Mouse (Mus musculus) kidney, adult 18-20 months (tissue): Measurements from ENCODE around the gene Spns1.
"Not testable (repeated sequence)": the region's sequence is repeated elsewhere in the genome, so short reads cannot be mapped to it uniquely, and the experiment has no call there.

Experiments used
- DNase-seq: peaks from one replicate; pipeline ENCODE4 v3.0.0; 2021

Spns1 gene

GRCm38 (mm10) chr7:126377278-126378158 is at the start of gene Spns1:
Spns1 (minus strand) TSS chr7:126377450.
- DNase-seq, result peak; percentile 97

- DNase-seq, result no peak
Observed at GRCm38 (mm10) chr7:126424161-126424560, 46.9 kb upstream of the Spns1 start.

- no peak for DNase-seq
Observed at GRCm38 (mm10) chr7:126421756-126422155, 44.5 kb upstream of the Spns1 start.

GRCm38 (mm10) chr7:126418496-126418895 is 41.2 kb upstream of the Spns1 start:
- no peak for DNase-seq

GRCm38 (mm10) chr7:126417606-126418005 is 40.4 kb upstream of the Spns1 start:
- DNase-seq, result no peak

- DNase-seq, result no peak
Observed at GRCm38 (mm10) chr7:126417045-126417444, 39.8 kb upstream of the Spns1 start.

GRCm38 (mm10) chr7:126416615-126417014 is 39.4 kb upstream of the Spns1 start:
- DNase-seq, result no peak

- no peak for DNase-seq
Observed at GRCm38 (mm10) chr7:126414725-126415124, 37.5 kb upstream of the Spns1 start, which contains the start of gene Cd19. Cd19 (minus strand) TSS chr7:126414889.

- DNase-seq, result no peak
Observed at GRCm38 (mm10) chr7:126411061-126411460, 33.8 kb upstream of the Spns1 start.

- no peak for DNase-seq
Observed at GRCm38 (mm10) chr7:126408686-126409085, 31.4 kb upstream of the Spns1 start.

GRCm38 (mm10) chr7:126402518-126402917 is 25.3 kb upstream of the Spns1 start:
- DNase-seq, result not testable (repeated sequence)

- peak; percentile 84 for DNase-seq
Observed at GRCm38 (mm10) chr7:126399548-126399947, 22.3 kb upstream of the Spns1 start.

- DNase-seq, result no peak
Observed at GRCm38 (mm10) chr7:126397822-126398221, 20.6 kb upstream of the Spns1 start.

GRCm38 (mm10) chr7:126397221-126397620 is 20.0 kb upstream of the Spns1 start:
- no peak for DNase-seq

GRCm38 (mm10) chr7:126396298-126397119 is 19.3 kb upstream of the Spns1 start, which contains the start of gene Nfatc2ip:
Nfatc2ip (minus strand) TSS chr7:126396737.
- peak; percentile 99 for DNase-seq

GRCm38 (mm10) chr7:126392086-126392884 is 15.0 kb upstream of the Spns1 start:
- DNase-seq, result not testable (repeated sequence)

GRCm38 (mm10) chr7:126388185-126388584 is 10.9 kb upstream of the Spns1 start:
- DNase-seq, result no peak

- DNase-seq, result no peak
Observed at GRCm38 (mm10) chr7:126383565-126383964, 6.3 kb upstream of the Spns1 start.

- DNase-seq, result no peak
Observed at GRCm38 (mm10) chr7:126376903-126377277, 360 bp downstream of the Spns1 start.

- DNase-seq, result no peak
Observed at GRCm38 (mm10) chr7:126375012-126375411, 2.2 kb downstream of the Spns1 start.

- DNase-seq, result no peak
Observed at GRCm38 (mm10) chr7:126374526-126374925, 2.7 kb downstream of the Spns1 start.

- no peak for DNase-seq
Observed at GRCm38 (mm10) chr7:126373007-126373406, 4.2 kb downstream of the Spns1 start.

GRCm38 (mm10) chr7:126369393-126369792 is 7.9 kb downstream of the Spns1 start, which contains the start of gene Lat:
Lat (minus strand) TSS chr7:126369570.
- DNase-seq, result no peak
